Comparison of ENCODE assay signal across 15 mouse cellular contexts in genomic region chr2:163102900-163103653, GRCm38 (mm10). TPM values are rescaled to one million over a fixed set of nuclear protein-coding genes. Genes with fewer than 3 reads are reported as not detected.
DNase-seq lines count a peak whose midpoint lies in the region; ATAC-seq and TF ChIP-seq lines count a peak whose summit lies in the region.
"Had no signal": no experiment of that assay in that cellular context is flagged by ENCODE, and none has a peak within 500 bp of the region (broad histone marks: within the 10 kb centered on the region; RNA-seq: fewer than 3 reads in every experiment).

No protein-coding gene starts in this region.

- in situ Hi-C loops in CH12.LX (cut with MboI; ENCODE audit: low pct_ligation_motif_present, low pct_unique_long_range_greater_than_20kb, low sequenced_read_pairs) = loop anchor here (10.0 kb wide), 1 partner anchor 212 kb away; no protein-coding TSS in a partner anchor

- no peak for TF ChIP-seq RAD21 in CH12.LX (IDR thresholded peaks at IDR 0.05; ENCODE audit: low read depth, low read length)

- H3K27ac ChIP-seq in heart, embryonic 16.5 days (ENCODE audit: low read length) = no peak overlapping the region
- H3K27ac ChIP-seq in heart, adult 2 months = no peak overlapping the region
- H3K27ac ChIP-seq in CH12.LX (ENCODE audit: insufficient read depth, low read depth) = no peak overlapping the region
- H3K27ac ChIP-seq in stomach, postnatal 0 days (replicated peaks) = no peak overlapping the region
- H3K27ac ChIP-seq: liver, embryonic 12.5 days had no signal

- H3K9ac ChIP-seq in heart, embryonic 16.5 days (ENCODE audit: low read length) = no peak overlapping the region
- H3K9ac ChIP-seq in heart, adult 2 months (ENCODE audit: low read depth, low read length) = no peak overlapping the region
- no peak overlapping the region for H3K9ac ChIP-seq in CH12.LX (ENCODE audit: insufficient read depth, low read depth)
- no peak overlapping the region for H3K9ac ChIP-seq in stomach, postnatal 0 days (ENCODE audit: low read length)
- H3K9ac ChIP-seq: liver, embryonic 12.5 days had no signal

- peaks cover 8% of the 10 kb centered on the region for H3K4me1 ChIP-seq in heart, embryonic 16.5 days (ENCODE audit: control insufficient read depth, insufficient read depth, low read length)
- no peaks in the 10 kb centered on the region for H3K4me1 ChIP-seq in heart, adult 2 months (ENCODE audit: control insufficient read depth, insufficient read depth, low read length)
- H3K4me1 ChIP-seq in CH12.LX (ENCODE audit: control insufficient read depth in 1 of 2, insufficient read depth in 2 of 2) = peaks cover 11 to 23% of the 10 kb centered on the region in 2 experiments
- no peaks in the 10 kb centered on the region for H3K4me1 ChIP-seq in stomach, postnatal 0 days (replicated peaks; ENCODE audit: control insufficient read depth, insufficient read depth)
- H3K4me1 ChIP-seq: liver, embryonic 12.5 days had no signal

- dilution Hi-C loops in CH12.LX (cut with MboI; ENCODE audit: extremely low pct_ligation_motif_present, extremely low pct_unique_long_range_greater_than_20kb, low sequenced_read_pairs) = no loop called here

- H3K4me2 ChIP-seq in heart, embryonic 16.5 days (ENCODE audit: low read depth, low read length) = no peak overlapping the region
- H3K4me2 ChIP-seq in CH12.LX (ENCODE audit: insufficient read depth, low read depth, poor library complexity, severe bottlenecking) = peak overlapping the region; percentile 54; the same call in 1 of the 2 replicates
- no peak overlapping the region for H3K4me2 ChIP-seq in stomach, postnatal 0 days (replicated peaks; ENCODE audit: low read depth)
- H3K4me2 ChIP-seq: liver, embryonic 12.5 days had no signal

- intact Hi-C loops in heart, adult 2 months (cut with DNase I) = loop anchor here (5.0 kb wide), 1 partner anchor 99 kb away; the partner anchor contains the start of gene Tox2

- TF ChIP-seq EP300 in heart, adult 2 months (IDR thresholded peaks at IDR 0.05; ENCODE audit: insufficient read depth, low read depth, low read length) = no peak
- TF ChIP-seq EP300 in CH12.LX (IDR thresholded peaks at IDR 0.05; ENCODE audit: low read length) = peak; percentile 93
- TF ChIP-seq EP300 in stomach, postnatal 0 days (optimal IDR thresholded peaks at IDR 0.05) = no peak

- H3K36me3 ChIP-seq in heart, embryonic 16.5 days (ENCODE audit: control insufficient read depth, insufficient read depth) = no peaks in the 10 kb centered on the region
- no peaks in the 10 kb centered on the region for H3K36me3 ChIP-seq in heart, adult 2 months (ENCODE audit: control insufficient read depth, insufficient read depth, low read length)
- no peaks in the 10 kb centered on the region for H3K36me3 ChIP-seq in CH12.LX (replicated peaks in 1 of 2; ENCODE audit: control insufficient read depth in 1 of 2, insufficient read depth in 1 of 2, low read length in 1 of 2)
- H3K36me3 ChIP-seq in stomach, postnatal 0 days (ENCODE audit: control insufficient read depth, insufficient read depth, low read length) = no peaks in the 10 kb centered on the region
- H3K36me3 ChIP-seq: liver, embryonic 12.5 days had no signal

- TF ChIP-seq CTCF in heart, adult 2 months (IDR thresholded peaks at IDR 0.05) = no peak
- TF ChIP-seq CTCF in CH12.LX (conservative IDR thresholded peaks at IDR 0.05 in 1 of 2, IDR thresholded peaks at IDR 0.05 in 1 of 2; ENCODE audit: low read depth in 2 of 2, low read length in 2 of 2) = no peak
- no peak for TF ChIP-seq CTCF in stomach, postnatal 0 days (IDR thresholded peaks at IDR 0.05; ENCODE audit: low read depth)

- ATAC-seq in heart, embryonic 16.5 days (replicated peaks; ENCODE audit: extremely low read depth, insufficient read depth, low FRiP score) = peak; percentile 46; the same call in 1 of the 2 replicates
- ATAC-seq in stomach, postnatal 0 days (ENCODE audit: low FRiP score, low TSS enrichment) = no peak
- ATAC-seq: hindbrain, embryonic 16.5 days; liver, embryonic 12.5 days had no signal

- no peaks in the 10 kb centered on the region for H3K79me2 ChIP-seq in heart, adult 2 months (replicated peaks; ENCODE audit: control insufficient read depth, insufficient read depth, low read length)
- no peaks in the 10 kb centered on the region for H3K79me2 ChIP-seq in CH12.LX (replicated peaks; ENCODE audit: control insufficient read depth, extremely low read depth, insufficient read depth, poor library complexity, severe bottlenecking)

- no peak overlapping the region for H3K4me3 ChIP-seq in heart, embryonic 16.5 days (ENCODE audit: low read length)
- no peak overlapping the region for H3K4me3 ChIP-seq in heart, adult 2 months
- H3K4me3 ChIP-seq in CH12.LX (replicated peaks in 1 of 3; ENCODE audit: low read depth in 2 of 3, low read length in 2 of 3, poor library complexity in 1 of 3) = no peak overlapping the region
- no peak overlapping the region for H3K4me3 ChIP-seq in stomach, postnatal 0 days (ENCODE audit: low read depth, low read length)
- H3K4me3 ChIP-seq: erythroblast, embryonic 14.5 days; liver, embryonic 12.5 days had no signal

- 0 out of 2 replicates have a peak, but pooled peaks cover 3% of the 10 kb centered on the region for H3K9me3 ChIP-seq in heart, embryonic 16.5 days (replicated peaks; ENCODE audit: control insufficient read depth, low read length)
- peaks cover 16% of the 10 kb centered on the region for H3K9me3 ChIP-seq in CH12.LX (replicated peaks; ENCODE audit: low read length)
- H3K9me3 ChIP-seq in stomach, postnatal 0 days (ENCODE audit: control insufficient read depth, low read length) = no peaks in the 10 kb centered on the region
- H3K9me3 ChIP-seq: liver, embryonic 12.5 days had no signal

- WGBS in heart, embryonic 16.5 days = 47% methylated on average over 18 of the region's 18 CpGs
- WGBS in heart, adult 2 months = 64% methylated on average over 18 of the region's 18 CpGs
- 52% methylated on average over 18 of the region's 18 CpGs for WGBS in stomach, postnatal 0 days

- DNase-seq in heart, adult 2 months = no peak
- DNase-seq in CH12.LX (ENCODE audit: extremely low read depth) = peak; percentile 92
- DNase-seq in induced T-regulatory cell, adult 2 months (ENCODE audit: low read depth) = peak; percentile 95
- DNase-seq in thymus, adult 18-20 months = peak; percentile 44 to 71
- no peak for DNase-seq in natural killer cell, adult 2 months (ENCODE audit: low spot score in 2 of 2)
- no peak for DNase-seq in stomach, postnatal 0 days (ENCODE audit: low spot score)
- DNase-seq in layer of hippocampus, postnatal 25 days (ENCODE audit: extremely low spot score in 1 of 2, low spot score in 1 of 2) = no peak
- DNase-seq: adrenal gland, postnatal 25 days; lung, postnatal 14 days had no signal

- H3K27me3 ChIP-seq in heart, embryonic 16.5 days (ENCODE audit: control insufficient read depth, insufficient read depth, low read length) = no peaks in the 10 kb centered on the region
- no peaks in the 10 kb centered on the region for H3K27me3 ChIP-seq in heart, adult 2 months (ENCODE audit: control insufficient read depth, insufficient read depth, low read length)
- H3K27me3 ChIP-seq in CH12.LX (replicated peaks) = peaks cover 78% of the 10 kb centered on the region
- H3K27me3 ChIP-seq in stomach, postnatal 0 days (ENCODE audit: control insufficient read depth, insufficient read depth, low read length) = no peaks in the 10 kb centered on the region

- TF ChIP-seq POLR2A in heart, adult 2 months (IDR thresholded peaks at IDR 0.05; ENCODE audit: insufficient read depth, low read depth, low read length) = no peak
- TF ChIP-seq POLR2A in CH12.LX (IDR thresholded peaks at IDR 0.05; ENCODE audit: low read depth, low read length) = no peak

TF ChIP-seq in CH12.LX, 34 proteins besides CTCF, POLR2A, EP300 and RAD21 (continues in another document):
- TF ChIP-seq JUN (IDR thresholded peaks at IDR 0.05; ENCODE audit: insufficient read depth, low read depth, low read length) = peak; percentile 85
- peak; percentile 72; the same call in 1 of the 2 replicates for TF ChIP-seq MAFK (IDR thresholded peaks at IDR 0.05; ENCODE audit: insufficient replicate concordance, low read length)
- no peak for TF ChIP-seq E2F4 (IDR thresholded peaks at IDR 0.05; ENCODE audit: insufficient replicate concordance, low read depth, low read length)
- TF ChIP-seq MXI1 (IDR thresholded peaks at IDR 0.05; ENCODE audit: low read depth, low read length) = no peak
- peak; percentile 94 for TF ChIP-seq ETS1 (conservative IDR thresholded peaks at IDR 0.05; ENCODE audit: low read depth, low read length)
- peak; percentile 96 for TF ChIP-seq IRF4 (IDR thresholded peaks at IDR 0.05; ENCODE audit: low read depth, low read length)
- TF ChIP-seq RCOR1 (conservative IDR thresholded peaks at IDR 0.05; ENCODE audit: low read depth, low read length) = peak; percentile 86; the same call in 1 of the 2 replicates
- TF ChIP-seq BHLHE40 (IDR thresholded peaks at IDR 0.05; ENCODE audit: low read depth, low read length) = peak; percentile 99
- no peak for TF ChIP-seq KAT2A (IDR thresholded peaks at IDR 0.05; ENCODE audit: insufficient replicate concordance, low read length)
- no peak for TF ChIP-seq POLR2AphosphoS2 (IDR thresholded peaks at IDR 0.05; ENCODE audit: low read depth, low read length)
- TF ChIP-seq USF2 (conservative IDR thresholded peaks at IDR 0.05; ENCODE audit: low read depth, low read length) = no peak
- peak; percentile 69 for TF ChIP-seq MEF2A (IDR thresholded peaks at IDR 0.05; ENCODE audit: borderline replicate concordance, low read depth, low read length)
- TF ChIP-seq HCFC1 (IDR thresholded peaks at IDR 0.05; ENCODE audit: low read depth, low read length) = no peak
- TF ChIP-seq CHD1 (IDR thresholded peaks at IDR 0.05; ENCODE audit: low read depth, low read length) = no peak

RNA-seq across cellular contexts. Expression of gene Gtsf1l, which starts 15.4 kb away (rescaled TPM):
- not detected in 2 replicates for polyA plus RNA-seq in heart, embryonic 16.5 days (2015; fragmentation: Nextera tagmentation; extraction: Ambion mirVana)
- not detected for total RNA-seq in heart, adult 2 months (2021)
- 0.68 TPM in 1 of 2 replicates, not detected in the other for polyA plus RNA-seq in heart, adult 2 months (2012; rRNA removed)
- total RNA-seq in CH12.LX (2012; rRNA removed) (not detected in 2 replicates), CH12.LX (2014; rRNA removed) (not detected in 2 replicates)
- polyA plus RNA-seq in CH12.LX (2012; ENCODE audit: insufficient read length, low read depth) = not detected in 2 replicates
- 0.16 TPM in 1 of 2 replicates, not detected in the other for polyA plus RNA-seq in stomach, postnatal 0 days (2015; fragmentation: Nextera tagmentation; extraction: Ambion mirVana)
- not detected for total RNA-seq in layer of hippocampus, postnatal 25 days (2021)
- total RNA-seq: adrenal gland, postnatal 25 days; granulocyte monocyte progenitor cell, adult 5-6 weeks had no signal
- polyA plus RNA-seq: erythroblast, embryonic 14.5 days; heart, postnatal 0 days; hindbrain, embryonic 16.5 days; liver, embryonic 12.5 days had no signal

RNA-seq across cellular contexts. Expression of gene Mybl2, which starts 48.6 kb away (rescaled TPM):
- polyA plus RNA-seq in heart, embryonic 16.5 days (2015; fragmentation: Nextera tagmentation; extraction: Ambion mirVana) = 16.0 and 16.3 TPM in 2 replicates
- under 1 TPM; 0.16 to 0.41 TPM for total RNA-seq in heart, adult 2 months (2021)
- polyA plus RNA-seq in heart, adult 2 months (2012; rRNA removed) = 0.18 and 0.56 TPM in 2 replicates
- total RNA-seq in CH12.LX (2012; rRNA removed) (38.4 and 48.0 TPM in 2 replicates), CH12.LX (2014; rRNA removed) (34.1 and 36.0 TPM in 2 replicates)
- 131 and 189 TPM in 2 replicates for polyA plus RNA-seq in CH12.LX (2012; ENCODE audit: insufficient read length, low read depth)
- 5.3 and 5.4 TPM in 2 replicates for polyA plus RNA-seq in stomach, postnatal 0 days (2015; fragmentation: Nextera tagmentation; extraction: Ambion mirVana)
- total RNA-seq in layer of hippocampus, postnatal 25 days (2021) = 1 to 10 TPM; 1.3 to 2.1 TPM

Comparison
In these comparisons a context has a peak if more than half of its experiments do, and no peak if none do; other contexts are left out.
1. DNase-seq: peak in CH12.LX (single experiment), induced T-regulatory cell, adult 2 months (single experiment) and thymus, adult 18-20 months (2 of 2); none in heart, adult 2 months (0 of 2), natural killer cell, adult 2 months (0 of 2), stomach, postnatal 0 days (single experiment) and layer of hippocampus, postnatal 25 days (0 of 2).